Mouse (Mus musculus) T-helper 17 cell (primary cell): ENCODE results near the gene Olfr853.

Experiments
- in situ Hi-C, 2 experiments: fragments of 300-600 bp; cut with MboI, MseI; formaldehyde crosslinking; loops; 1 replicate in 1 of 2; 2 replicates in 1 of 2; pipeline ENCODE4 v1.15.1; 2025; ENCODE audit warnings: high pct_unique_total_duplicates in 2 of 2

The Olfr853 gene

DNA sequence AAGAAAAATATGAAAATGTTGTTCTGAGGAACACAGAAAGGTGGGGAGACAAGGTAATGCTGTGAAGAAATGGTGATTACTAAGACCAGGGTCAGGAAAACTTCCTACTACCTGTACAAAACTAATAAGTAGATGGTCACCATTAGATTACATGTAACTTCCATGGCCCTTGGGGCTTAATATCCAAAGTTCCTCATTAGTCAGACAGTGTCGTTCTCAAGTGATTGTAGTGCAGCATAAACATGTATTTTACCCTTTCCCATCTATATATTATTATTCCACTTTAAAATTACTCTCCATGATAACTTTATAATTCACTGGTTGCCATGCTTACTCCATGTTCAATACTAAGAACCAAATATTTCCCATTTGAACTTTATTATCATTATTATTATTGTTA lies at the start of gene Olfr853:
Gene Olfr853 (minus strand): TSS at position 101 of the 400 bp plus-strand sequence.
- in situ Hi-C loops = no loop called here

DNA sequence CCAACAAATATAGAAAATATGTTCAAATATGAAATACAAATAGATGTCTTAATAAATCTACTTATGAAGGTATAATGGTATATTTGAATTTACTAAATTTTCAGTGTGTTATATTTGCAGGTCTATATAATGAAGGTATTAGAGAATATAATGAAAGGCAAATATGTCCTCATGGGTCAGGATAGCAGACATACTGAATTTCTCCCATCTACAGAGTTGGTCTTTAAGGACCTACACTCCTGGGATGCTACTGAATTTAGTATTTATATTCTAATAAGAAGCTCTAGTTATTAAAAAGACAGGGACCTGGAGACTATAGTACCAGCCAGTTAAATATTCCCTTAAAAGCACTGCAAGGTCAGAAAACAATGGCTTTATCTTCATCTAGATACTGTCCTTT lies 41.4 kb upstream of the Olfr853 start, which contains the start of gene Olfr855:
Gene Olfr855 (plus strand): TSS at position 301 of the 400 bp plus-strand sequence.
- in situ Hi-C loops = no loop called here

DNA sequence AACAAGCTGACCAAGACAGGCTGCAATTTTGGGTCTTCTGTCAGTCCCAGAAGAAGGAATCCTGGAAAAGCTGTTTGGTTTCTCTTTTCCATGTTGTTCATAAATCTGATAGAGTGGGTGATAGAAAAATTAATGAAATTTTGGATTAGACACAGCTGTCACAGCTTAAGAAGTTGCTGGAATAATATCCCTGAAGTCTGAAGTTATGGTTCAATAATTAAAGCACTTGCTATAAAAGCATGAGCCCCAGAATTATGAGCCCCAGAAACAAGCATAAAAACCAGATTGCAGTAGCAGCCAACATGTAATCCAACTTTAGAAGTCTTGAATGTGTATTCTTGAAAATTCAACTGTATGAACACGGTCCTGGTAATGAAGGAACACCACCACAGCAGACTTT lies 26.4 kb upstream of the Olfr853 start, which contains the start of gene Olfr854:
Gene Olfr854 (minus strand): TSS at position 101 of the 400 bp plus-strand sequence.
- in situ Hi-C loops = no loop called here

DNA sequence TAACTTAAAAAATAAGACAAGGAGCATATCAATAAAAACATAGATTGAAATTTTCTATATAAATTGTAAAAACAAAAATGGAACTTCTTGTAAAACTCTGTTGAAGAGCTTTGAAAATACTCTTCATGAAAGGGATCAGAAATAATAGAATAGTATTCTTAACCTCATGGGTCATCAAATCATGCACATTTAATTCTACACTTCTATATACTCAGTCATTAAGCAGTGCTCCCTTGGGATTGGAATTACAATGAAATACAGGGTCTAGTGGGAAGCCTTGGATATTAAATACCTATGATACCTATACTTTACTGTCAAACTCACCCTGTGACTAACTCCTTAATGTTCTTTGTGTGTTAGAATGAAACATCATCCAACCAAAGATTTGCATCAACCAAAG lies 47.9 kb downstream of the Olfr853 start, which contains the start of gene Olfr851:
Gene Olfr851 (plus strand): TSS at position 301 of the 400 bp plus-strand sequence.
- in situ Hi-C loops = no loop called here
